Mouse (Mus musculus) urinary bladder, postnatal 10 days (tissue): Measurements from ENCODE around the gene Tmem63c.

Source experiments
- DNase-seq: peaks from one replicate; pipeline ENCODE4 v3.0.0; 2022; ENCODE audit warnings: low spot score

Tmem63c gene

GRCm38 (mm10) chr12:87000840-87001176 is 20.3 kb upstream of the Tmem63c start:
- DNase-seq, result no peak

GRCm38 (mm10) chr12:87002209-87002608 is 18.9 kb upstream of the Tmem63c start:
- DNase-seq, result no peak

GRCm38 (mm10) chr12:87002815-87003214 is 18.3 kb upstream of the Tmem63c start:
- no peak for DNase-seq

- DNase-seq, result no peak
These were observed 17.5 kb upstream of the Tmem63c start for GRCm38 (mm10) chr12:87003606-87004005.

- DNase-seq, result no peak
These were observed 16.5 kb upstream of the Tmem63c start for GRCm38 (mm10) chr12:87004596-87004995.

DNA sequence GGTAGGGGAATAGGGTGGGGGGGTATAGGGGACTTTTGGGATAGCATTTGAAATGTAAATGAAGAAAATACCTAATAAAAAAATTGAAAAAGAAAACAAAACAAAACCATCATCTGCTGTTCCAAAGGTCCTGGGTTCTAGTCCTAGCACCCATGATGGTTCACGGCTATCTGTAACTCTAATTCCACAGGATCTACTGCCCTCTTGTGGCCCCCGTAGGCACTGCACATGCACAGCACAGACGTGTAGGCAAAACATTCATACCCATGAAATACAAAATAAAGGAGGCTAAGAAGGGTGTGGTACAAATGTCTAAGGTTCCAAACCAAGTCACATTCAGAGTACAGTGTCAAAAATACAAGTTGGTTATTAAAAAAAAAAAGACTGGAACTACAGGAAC is 4.1 kb upstream of the Tmem63c start:
- DNase-seq, result no peak

DNA sequence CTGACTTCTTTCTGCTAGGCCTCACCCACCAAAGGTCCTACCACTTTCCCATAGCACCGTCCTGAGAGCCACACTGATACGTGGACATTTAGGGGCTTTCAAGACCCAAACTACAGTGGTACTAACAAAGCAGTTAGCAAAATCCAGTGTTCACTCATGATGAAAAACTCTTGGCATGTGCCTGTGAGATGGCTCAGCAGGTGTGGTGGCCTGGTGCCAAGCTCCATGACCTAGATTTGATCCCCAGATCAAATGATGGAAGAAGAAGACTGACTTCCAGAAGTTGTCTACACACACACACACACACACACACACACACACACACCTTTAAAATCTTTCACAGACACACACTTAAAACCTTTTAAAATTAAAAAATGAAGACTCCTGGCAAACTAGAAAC is 2.4 kb upstream of the Tmem63c start:
- no peak for DNase-seq

GRCm38 (mm10) chr12:87022006-87022405 is 866 bp downstream of the Tmem63c start:
- no peak for DNase-seq

DNA sequence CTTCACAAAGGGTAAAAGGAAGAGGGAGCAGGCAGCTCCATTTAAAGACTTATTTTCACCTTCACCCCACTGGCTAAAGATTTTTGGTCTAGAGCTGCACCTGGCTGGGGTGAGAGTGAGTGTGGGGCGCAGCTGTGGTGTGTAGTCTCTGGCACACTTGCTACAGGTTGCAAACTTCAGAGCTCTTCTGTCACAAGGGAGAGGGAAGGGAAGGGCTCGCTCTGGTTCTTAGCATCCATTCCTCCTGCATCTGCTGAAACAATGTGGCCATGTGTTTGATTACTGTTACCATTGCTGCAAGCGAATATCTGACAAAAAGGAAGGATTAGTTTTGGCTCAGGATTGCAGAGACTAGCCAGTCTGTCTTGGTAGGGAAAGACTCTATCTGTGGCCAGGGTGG is 2.3 kb downstream of the Tmem63c start:
- DNase-seq, result no peak

DNA sequence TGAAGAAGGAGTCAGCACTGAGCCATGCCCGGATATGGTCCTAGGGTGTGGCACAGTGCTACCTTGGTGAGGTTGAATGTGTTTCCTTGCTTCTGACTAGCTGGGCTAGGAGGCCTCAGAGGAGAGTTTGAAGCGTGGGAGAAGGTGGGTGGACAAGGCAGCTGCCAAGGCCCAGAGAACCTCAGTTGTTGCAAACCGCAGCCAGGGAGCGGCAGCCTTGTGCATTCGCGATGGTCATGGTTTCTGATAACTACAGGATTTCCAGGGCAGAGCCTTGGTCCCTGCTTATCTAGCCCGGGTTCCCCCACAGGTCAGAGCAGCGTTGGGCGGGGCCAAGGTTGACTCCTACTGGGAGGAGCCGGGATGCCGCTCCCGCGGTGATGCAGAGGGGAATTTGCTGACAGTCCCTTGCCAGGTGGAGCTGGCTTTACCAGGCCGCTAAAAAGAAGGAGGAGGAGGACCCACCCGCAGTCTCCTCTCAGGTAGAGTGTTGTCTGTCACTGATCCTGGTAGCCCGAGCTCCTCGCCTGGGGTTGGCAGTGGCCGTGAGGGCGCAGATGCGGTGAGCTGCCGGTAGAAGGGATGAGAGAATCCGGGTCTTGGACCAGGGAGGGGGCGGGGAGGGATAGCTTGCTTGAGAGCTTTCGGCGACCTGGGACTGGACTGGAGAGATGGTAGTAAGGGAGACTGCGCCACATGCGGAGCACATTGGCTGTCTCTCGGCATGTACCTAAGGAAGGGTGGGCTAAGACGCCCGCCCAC is 5.2 kb downstream of the Tmem63c start:
- DNase-seq, result no peak

GRCm38 (mm10) chr12:87026871-87027240 is 5.7 kb downstream of the Tmem63c start:
- DNase-seq, result no peak

DNA sequence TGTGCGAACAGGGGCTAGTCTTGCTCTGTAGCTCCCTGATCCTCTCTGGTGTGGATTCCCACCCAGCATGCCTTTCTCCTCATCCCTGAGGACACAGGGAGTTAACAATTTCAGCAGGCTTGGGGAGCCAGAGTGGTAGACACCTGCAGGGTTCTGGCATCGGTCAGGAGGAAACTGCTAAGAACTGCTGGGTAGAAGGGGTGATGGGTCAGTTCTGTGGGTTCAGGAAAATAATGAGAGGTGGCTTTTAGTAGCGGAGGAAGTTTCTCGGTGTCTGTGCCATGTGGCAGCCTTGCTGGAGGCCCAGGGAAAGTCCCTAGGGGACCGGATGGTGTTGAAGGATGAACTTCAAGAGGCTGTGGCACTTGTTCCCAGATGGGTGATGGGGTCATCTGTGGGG is 6.3 kb downstream of the Tmem63c start:
- DNase-seq, result no peak

DNA sequence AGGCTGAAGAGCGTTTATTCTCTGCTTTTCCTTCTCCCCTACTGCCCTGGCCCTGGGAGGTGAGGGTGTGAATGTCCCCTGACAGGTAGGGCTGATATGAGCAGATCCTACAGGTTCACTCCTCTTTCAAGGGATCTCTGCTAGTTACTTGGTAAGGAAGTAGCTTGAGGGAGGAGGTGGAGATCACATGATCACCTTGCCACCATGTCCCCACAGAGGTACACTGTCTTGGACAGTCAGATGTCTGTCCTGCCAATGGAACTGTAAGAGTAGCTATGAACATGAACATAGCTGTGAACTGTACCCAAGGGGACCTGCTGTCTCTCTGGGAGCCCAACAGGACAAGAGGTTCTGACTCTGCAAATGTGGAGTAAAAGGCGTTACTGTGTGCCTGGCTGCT is 6.9 kb downstream of the Tmem63c start:
- no peak for DNase-seq

GRCm38 (mm10) chr12:87029251-87029976 is 8.3 kb downstream of the Tmem63c start:
- no peak for DNase-seq

- no peak for DNase-seq
These were observed 10.1 kb downstream of the Tmem63c start for GRCm38 (mm10) chr12:87031163-87031763.

DNA sequence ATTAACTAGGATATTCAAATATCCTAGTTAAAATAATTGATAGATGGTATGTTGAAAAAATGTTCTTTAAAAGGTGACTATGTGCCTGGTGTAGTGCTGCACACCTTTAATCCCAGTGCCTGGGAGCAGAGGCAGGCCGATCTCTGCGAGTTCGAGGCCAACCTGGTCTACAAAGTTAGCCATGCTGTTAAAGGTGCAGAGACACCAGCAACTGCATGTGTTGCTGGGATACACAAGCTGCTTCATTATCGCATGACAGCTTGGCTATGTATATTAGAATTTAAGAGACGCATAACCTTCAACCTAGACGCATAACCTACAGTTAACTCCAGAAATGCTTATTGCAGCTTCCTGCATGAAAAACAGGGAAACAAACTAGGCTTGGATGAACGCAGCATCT is 15.5 kb downstream of the Tmem63c start:
- no peak for DNase-seq

DNA sequence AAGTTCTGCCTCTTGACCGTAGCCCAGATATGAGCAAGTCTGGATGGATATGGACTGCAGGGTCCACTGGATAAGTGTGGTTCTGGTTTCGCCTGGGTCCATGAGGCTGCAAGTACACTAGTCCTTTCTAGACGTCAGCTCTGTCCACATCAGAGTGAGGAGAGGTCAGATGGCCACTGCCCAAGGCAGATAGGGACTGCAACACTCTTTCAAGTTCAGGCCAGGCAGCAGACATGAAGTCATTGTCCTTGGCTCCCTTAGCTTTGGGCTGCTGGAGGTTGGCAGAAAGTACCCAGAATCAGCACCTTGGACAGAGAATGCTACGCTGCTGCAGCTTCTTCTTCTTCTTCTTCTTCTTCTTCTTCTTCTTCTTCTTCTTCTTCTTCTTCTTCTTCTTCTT is 19.0 kb downstream of the Tmem63c start:
- no peak for DNase-seq

DNA sequence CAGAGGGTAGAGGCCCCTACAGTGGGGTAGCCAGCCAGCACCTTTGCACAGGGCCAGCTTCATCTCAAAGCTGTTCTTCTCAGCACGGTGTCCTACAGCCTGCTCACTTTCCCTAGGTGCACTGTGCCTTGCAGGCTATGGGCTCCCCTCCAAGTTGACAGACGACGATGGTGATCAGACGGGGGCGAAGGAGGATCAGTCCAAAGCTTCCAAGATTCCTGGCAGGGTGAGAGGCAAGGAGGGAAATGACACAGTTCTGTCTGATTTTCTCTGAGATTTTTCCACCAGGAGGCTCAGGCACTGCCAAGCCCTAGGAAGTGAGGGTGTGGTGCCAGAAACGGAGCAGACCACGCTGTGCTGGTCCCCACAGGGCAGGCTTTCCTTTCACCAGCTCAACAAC is 19.7 kb downstream of the Tmem63c start:
- DNase-seq, result no peak

DNA sequence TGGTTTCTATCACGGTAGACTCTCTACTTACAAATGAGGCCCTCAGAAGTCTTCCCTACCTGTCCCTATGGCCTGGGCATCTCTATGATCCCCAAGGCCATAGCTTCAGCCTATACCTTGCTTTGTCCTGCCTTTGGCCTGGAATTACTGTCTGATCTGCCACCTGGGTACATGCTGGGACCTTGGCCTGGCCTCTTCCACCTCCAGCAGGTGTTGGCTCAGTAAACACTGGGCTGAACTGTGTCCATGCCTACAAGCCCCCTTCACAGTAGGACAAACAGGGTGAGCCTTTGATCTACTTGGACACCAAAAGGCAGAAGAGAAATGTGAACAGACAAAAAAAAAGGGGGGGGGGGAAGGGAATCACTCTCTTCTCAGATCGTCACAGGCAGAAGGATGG is 21.3 kb downstream of the Tmem63c start:
- DNase-seq, result no peak

- DNase-seq, result no peak
These were observed 22.1 kb downstream of the Tmem63c start for GRCm38 (mm10) chr12:87043221-87043620.

DNA sequence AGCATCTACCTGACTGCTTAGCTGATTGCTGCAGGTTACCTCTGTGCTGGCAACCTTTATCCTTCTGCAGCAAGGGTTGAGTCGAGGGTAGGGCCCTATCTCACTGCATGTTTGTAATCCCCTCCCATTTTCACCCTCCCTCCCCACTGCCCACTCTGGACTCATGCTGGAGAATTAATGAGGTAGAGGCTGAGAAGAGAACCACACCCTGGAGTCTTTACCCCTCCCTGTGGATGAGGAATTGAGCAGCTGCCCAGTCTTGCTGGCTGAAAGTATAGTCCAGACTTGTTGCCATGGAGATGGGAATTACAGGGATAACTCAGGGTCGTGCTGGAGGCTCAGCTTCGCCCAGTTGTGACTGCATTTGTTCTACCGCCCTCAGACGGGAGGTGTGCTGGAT is 23.6 kb downstream of the Tmem63c start:
- no peak for DNase-seq

- DNase-seq, result no peak
These were observed 26.4 kb downstream of the Tmem63c start for GRCm38 (mm10) chr12:87047536-87047935.

GRCm38 (mm10) chr12:87052661-87053321 is 31.7 kb downstream of the Tmem63c start:
- peak; percentile 42 for DNase-seq
